Mouse (Mus musculus) E14TG2a.4 (cell line): Measurements from ENCODE around the gene Rin2.

ENCODE experiments used
- CTCF ChIP-seq: conservative IDR thresholded peaks from 2 replicates; pipeline ENCODE4 v1.5.1; 2014; ENCODE audit warnings: low read length
- NANOG ChIP-seq: IDR thresholded peaks from 2 replicates; pipeline ENCODE4 v1.6.1; 2014; ENCODE audit warnings: borderline replicate concordance, low read length, mixed read lengths
- POU5F1 ChIP-seq: IDR thresholded peaks from 2 replicates; pipeline ENCODE4 v1.6.1; 2014; ENCODE audit warnings: low read length, borderline replicate concordance

GRCm38 (mm10) chr2:145840320-145840719 lies 165.3 kb downstream of the Rin2 start:
- no peak for TF ChIP-seq CTCF
- no peak for TF ChIP-seq NANOG
- TF ChIP-seq POU5F1: no peak
